Mouse (Mus musculus) frontal cortex, postnatal 10 days (tissue): ENCODE measurements around the gene Nfix.

Experiments
- DNase-seq, 2 experiments: peaks; one replicate each; pipeline ENCODE4 v3.0.0; 2022; ENCODE audit warnings: low spot score in 2 of 2, mixed read lengths in 1 of 2

The Nfix gene

DNA sequence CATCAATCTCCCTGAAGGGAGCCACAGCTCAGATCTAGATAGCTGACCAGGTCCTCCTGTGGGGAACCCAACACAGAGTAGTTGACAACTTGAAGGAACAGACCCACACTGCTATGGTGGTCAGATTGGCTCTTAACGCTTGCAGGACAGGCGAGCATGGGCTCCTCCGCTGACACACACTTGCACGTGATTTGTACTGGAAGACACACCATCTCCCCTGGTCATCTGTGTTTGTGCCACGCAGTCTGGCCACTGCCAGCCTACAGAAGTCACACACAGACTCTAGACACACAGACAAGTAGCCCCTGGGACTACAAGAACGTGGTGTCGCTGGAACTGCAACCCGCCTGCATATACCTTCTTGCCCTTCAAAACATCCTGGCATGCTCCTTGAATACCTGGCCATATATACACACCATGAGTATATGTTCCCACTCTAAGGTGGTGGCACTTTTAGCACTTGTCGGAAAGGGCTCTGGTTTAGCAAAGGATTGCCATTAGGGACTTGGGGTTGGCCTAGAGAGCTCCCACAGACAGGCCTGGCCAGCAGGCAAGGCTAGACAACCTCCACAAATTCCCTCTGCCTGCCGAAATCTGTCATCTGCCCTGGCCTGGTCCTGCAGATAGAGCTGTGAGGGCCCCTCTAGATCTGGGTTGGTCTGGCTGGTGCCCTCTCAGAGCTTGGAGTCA, 1.6 kb downstream of the Nfix start:
- DNase-seq: no peak

DNA sequence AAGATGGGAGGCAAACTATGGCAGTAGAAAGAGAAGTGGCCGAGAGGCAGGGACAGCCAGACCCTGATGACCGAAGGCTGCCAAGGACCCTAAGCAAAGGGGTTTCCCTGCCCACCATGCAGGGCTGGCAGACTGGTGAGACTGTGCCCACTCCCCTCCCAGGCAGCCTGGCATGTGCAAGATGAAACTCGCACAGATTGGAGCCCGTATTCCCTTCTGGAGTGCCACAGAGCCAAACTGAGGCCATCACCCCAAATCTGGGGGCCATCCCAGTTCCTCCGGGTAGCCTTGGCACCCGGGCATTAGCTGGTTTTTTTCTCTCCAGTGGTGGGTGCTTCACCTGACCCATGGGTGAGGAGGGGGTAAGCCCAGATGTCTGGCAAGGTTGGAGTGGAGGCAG, 2.2 kb downstream of the Nfix start:
- DNase-seq: no peak

DNA sequence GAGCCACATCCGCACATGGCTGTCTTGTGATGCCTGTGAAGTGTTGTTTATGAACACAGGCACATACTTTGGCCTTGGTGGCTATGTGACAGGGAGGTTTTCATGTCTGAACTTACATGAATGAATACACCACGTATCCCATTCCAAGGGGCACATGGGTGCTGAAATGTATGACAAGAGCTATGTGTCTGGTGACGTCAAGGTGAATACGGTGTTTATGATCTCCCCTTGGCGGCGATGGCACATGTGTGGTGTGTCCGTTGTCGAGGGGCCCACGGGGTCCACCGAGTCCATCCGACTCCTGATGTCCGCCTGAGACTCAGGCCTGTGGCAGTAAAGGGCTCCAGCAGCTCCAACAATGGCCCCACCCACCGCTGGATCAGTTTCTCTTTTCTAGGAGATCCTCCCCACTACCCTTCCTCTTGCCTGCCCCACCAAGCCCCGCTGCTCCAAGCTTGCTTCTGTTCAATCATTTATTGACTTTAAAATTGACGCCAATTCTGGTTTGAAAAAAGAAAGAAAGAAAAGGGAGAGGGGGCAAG, 2.8 kb downstream of the Nfix start:
- no peak for DNase-seq

DNA sequence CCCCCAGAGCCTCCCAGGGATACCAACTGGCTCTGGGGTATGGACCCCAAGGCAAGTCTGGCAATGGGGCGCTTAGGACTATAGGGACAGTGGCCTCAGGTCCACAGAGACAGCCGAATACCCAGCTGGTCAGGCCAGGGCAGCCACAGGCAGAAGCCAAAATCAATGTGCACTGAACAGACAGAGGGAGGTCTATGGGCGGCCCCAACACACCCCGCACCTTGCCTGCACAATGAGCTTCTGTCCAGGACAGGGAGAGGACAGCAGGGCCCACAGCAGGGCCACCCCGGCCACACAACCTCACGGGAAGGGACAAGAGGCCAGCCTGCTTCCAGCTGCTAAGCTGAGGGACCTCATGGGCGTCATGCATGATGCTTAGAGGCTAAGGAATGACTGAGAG, 5.7 kb downstream of the Nfix start:
- no peak for DNase-seq

DNA sequence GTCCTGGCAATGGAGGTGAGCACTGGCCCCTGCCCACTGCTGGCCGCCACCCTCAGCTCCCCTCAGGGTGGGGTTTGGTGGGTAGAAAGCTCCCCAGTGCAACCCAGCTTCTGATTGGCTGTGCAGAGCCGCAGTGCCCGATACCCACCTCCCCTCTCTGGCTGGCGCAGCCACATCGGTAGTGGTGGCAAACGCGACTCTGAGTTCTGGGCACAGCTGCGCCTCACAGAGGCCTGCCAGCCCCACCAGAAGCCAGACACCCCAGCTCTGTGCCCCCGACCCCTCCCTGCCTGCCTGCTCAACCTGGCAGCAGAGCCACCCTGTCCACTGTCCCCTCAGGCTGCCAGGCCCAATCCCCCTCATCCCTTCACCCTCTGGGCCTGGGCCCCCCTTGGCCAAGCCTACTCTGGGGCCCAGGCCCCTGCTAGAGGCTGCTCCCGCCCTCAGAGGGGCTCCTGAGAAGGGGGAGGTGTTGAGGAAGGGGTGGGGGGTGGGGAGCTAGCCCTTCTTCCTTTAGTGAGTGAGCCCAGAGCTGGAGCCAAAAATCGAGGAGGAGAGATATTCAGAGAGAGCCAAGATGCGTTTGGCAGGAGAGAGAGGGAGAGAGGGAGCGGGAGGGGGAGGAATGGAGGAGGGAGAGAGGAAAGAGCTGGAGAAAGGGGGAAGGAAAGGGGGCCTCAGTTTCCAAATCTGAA, 6.2 kb downstream of the Nfix start:
- DNase-seq: peak in 1 of 2 experiments; percentile 70

DNA sequence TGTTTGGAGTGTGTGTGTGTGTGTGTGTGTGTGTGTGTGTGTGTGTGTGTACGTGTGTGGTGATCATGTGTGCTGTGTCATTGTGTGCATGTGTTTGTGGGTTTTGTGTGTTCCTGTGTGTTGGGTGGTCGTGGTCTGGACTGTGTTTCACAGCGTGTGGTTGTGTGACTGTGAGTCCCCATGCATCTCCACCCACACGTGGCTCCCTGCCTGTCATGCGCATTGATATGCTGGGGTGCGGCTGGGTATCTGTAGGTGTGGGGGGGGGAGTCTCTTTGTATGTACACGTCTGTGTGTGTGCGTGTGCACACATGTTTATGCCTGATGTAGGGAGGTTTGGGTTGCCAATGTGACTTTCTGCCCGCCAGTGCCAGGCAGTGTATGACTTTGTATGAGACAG, 7.0 kb downstream of the Nfix start:
- no peak for DNase-seq

DNA sequence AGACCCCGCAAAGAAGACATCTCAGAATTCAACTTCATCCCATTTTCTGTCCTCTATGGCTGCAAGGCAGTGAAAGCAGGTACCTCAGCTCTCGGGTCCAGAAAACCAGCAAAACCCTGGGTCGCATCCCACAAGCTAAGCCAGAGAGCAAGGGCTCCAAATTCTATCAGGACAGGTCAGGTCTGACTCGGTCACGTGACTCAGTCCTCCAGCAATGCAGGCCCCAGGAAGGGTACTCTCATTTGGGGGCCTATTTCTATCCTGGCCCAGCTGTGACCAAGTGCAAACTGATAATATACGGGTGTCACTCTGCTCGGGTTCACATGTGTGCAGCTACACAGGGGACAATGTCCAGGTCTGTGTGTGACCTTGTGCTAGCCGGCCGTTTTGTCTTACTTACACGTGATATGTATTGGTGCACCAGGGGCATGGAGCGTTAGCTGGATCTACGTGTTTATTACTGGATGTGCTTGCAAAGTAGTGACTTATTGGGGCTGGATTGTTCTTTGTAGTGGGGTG, 7.7 kb downstream of the Nfix start:
- DNase-seq: no peak

DNA sequence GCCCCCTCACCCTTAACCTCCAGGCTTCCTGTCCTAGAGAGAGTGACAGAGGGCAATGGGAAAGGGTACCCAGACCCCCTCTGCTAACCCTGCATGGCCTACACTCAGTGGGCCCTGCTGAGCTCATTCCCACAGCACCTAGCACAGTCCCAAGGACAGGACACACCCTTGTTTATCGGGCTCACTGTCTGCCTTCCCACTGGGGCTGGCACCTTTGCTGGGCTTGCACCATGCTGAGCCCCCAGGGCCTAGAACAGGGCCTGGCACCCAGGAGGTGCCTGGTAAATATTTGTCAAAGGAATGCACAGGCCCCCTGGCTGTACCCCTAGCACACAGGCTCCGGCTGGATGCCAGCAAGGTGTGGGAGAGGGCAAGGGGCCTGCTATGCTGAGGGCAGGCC, 9.6 kb downstream of the Nfix start:
- DNase-seq: no peak

DNA sequence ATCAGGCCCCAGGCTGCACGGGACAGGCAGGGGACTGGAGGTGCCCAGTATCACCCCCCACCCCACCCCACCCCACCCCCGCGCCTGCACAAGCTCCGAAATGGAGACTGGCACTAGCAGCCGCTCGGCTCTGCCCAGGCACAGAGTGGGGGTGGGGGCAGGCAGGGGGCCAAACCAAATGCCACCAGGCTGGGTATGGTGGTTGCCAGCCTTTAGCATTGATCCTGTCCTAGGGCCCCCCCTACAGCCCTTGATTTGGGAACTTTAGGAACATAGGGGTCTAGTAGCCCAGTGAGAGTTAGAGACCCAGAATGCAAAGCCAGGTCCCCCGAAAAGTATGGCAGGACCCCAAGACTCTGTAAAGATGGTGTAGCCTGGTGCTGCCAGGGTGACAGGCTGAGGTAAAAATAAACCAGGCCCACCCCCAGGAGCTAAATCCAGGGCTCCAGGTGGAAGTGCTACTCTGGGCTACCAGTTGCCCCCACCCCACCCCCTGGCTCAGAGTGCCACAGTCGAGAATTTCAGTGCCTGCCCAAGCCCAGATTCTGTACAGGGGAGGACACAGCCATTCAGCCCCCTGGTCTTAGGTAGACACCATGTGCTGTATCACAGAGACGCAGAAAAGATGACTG, 10.2 kb downstream of the Nfix start:
- DNase-seq: no peak

DNA sequence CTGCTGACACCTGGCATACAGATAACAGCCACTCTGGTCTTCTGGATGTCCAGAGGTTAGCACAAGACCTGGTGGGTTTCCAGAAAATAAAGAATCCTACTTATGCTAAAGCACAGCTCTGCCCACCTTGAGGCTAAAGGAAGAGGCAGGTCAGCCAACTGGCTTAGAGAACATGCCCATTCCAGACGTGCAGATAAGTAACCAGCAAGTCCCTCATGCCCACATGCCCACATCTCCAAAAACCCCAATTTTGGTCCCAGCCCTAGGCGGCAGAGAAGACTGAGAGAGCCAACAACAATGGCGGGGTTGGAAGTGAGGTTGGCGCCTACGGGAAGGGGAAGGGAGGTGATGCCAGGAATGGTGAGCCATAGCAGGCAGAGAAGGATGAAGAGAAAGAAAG, 10.8 kb downstream of the Nfix start:
- no peak for DNase-seq

DNA sequence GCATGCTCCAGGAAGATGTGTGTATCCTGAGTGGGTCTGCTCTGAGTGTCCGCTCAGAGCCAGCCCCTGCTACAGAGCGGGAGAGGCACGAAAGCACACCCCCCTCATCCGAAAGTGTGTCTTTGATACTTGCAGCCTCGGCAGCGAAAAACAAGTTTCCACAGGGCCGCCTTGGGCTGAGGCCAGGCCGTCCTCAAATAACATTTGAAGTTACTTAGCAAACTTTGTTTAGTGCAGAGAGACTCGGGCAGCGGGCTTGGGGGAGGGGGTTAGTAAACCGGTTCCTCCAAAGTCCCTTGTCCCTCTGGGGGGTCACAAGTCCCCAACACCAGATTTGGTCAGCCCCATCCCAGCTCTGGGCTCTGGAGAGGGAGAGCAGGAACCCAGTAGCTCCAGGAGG, 11.2 kb downstream of the Nfix start:
- DNase-seq: no peak

DNA sequence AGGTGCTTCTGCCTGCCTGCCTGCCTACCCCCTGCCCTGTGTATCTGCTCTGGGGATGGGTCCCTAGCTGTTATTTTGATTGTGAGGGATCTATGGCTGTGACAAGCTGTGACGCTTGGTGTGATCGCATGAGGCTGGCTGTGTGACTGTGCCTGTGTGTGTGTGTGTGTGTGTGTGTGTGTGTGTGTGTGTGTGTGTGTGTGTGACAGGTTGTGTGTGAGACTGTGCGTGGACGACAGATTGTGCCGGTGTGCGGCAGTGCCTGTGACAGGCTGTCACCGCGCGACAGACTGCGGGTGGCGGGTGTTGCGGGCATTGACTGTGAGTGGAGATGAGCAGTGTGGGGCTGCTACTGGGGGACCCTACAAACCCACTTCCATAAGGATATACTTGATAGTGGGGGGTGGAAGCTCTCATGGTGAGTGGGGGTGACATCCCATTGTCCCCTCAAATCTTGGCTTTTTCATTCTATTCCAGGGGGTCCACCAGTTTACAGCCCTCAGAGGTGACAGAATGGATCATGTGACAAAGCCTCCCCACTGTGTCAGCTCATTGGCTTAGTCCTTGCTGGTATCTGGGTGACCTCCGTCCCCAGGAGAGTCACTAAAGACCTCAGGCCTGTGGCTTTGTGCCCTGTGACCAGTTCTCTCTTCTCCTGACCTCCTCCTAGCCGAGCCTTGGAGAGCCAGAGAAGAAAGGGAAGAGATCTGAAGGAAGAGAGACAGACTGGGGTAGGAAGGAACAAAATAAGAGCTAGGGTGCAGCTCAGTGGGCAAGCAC, 12.4 kb downstream of the Nfix start:
- no peak for DNase-seq

DNA sequence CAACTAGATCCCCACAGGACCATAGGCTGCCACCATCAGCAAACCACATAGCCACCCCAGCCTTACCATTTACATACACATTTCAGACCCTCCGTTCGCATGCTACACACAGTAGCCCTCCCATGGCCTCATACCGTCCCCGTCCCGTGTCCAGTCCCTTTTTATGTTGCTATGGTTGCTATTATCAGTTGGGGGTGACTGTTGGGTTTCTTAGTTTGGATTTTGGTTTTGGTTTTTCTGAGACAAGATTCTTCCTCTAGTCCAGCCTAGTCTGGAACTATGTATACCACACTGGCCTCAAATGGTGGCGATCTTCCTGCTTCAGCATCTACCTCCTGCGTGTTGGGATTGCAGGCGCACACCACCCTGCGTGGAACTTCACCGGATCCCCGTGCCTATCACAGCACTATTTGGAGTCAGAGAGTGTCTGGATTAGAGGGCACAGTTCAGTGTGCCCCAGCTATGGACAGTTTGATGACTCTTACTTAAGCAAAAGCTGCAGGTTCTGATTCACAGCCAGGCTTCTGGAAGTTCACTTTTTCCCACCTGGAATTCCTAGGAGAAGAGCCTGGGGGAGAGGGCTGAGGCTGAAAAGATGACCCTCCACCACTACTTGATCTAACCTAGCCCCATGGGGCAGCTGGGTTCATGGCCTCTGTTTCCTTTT, 13.2 kb downstream of the Nfix start:
- no peak for DNase-seq

DNA sequence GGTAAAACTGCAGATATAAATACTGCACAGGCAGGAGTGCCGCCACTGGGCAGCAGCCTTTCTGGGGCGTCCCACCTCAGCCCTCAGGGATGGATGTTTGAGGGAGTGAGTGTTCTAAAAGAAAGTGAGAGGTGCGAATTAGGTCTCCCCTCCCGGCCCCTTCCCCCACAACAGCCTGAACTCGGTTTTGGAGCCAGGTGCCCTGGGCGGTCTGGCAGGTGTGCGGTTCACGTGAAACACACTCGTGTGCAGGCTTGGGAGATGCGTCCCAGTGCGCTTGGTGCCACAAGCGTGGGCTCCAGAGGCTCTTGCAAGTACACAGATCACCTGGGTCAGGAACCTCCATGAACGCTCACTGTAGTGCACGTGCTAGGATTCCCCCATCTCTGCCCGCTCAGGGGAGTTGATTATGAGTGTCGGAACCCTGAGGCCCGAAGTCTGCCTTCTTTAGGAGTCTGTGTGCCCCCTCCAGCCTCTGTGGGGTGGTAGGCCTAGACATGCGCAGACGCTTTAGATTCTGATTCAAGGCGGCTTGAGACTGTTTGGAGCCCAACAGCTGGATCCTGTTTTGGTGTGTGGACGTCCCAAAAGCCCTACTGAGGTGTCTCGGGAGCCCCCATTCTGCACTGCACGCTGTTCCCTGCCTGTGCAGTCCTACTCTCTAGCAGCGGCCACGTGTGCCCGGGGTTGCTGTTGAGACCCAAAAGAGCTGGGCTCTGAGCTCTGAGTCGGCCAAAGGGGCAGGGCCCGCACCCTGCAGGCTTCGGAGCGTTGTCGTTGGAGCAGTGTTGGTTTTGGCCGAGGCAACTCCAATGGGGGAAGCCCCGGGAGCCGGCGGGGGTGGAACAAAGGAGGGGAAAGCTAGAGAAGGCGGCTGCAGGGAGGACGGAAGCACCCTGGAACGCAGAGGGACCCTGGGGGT, 14.1 kb downstream of the Nfix start:
- no peak for DNase-seq

DNA sequence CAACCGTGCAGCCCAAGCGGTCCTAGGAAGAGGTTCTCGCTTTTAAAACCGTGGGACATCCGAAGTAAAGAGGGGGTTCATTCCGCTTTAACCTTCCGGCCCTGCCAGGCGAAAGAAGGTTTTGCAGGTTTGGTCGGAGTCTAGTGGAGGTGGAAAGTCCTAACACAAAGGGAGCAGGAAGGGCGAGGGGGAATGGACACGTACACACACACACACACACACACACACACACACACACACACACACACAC, 14.7 kb downstream of the Nfix start:
- no peak for DNase-seq

DNA sequence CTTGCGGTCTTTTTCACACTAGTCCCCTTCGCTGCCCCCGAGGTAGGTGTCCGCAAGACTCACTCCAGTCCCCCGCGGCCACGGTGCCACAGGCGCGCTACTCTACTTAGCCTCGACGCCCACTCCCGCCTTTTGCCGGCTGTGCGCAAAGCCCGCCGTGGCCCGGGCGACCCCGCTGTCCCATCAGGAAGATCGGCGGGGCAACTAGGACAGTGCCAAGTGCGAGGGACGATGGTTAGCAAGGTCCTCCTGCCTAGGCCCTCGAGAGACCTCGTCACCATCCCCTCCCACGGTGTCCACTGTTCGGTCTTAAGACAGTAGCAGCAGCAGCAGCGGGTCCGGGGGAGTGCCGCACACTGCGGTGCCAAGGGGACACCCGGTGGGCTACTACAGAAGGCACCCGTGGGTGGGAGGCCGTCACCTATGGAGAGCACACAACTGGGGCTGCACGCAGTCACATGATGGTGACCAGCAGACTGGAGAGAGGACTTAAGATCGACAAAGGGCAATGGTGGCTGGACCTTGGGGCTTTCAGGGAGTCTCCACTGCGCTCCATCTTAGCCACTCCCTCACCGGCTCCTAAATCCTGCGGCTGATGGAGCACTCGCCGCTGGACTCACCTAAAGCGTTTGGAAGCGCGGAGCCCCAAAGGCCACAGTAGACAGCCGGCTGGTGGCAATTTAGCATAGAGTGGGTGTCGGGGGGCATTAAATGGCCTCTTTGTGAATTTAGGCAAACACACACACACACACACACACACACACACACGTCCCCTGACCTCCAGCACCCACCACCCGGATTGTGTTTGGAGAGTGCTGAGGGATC, 15.3 kb downstream of the Nfix start:
- no peak for DNase-seq

DNA sequence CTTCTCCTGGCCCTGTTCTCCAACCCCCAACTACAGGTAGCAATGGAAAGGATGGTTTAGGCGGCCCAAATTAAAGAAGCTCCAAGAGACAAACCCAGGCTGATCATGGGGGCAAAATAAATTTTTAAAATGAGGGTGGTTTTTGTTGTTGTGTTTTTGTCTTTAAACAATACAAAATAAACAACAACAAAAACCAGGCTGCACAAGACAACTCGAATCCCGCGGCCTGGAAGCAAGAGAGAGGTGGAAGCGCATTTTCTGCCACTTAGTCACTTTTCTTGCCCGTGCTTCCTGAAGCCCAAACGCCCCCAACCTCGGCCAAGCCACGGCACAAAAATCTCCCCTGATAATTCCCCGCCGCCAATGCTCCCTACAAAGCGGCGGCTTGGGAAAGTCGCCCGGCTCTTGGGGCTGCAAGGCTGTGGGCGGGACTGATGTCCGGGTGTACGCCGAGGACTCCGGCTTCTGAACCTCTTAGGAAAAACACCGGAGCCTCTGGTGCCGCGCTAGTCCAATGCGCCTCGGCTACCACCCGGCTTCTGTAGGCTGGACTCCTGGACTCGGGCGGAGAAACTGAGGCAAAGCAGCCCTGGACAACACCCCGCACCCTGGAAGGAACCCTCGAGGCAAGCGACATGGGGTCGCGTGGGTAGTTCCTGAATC, 16.1 kb downstream of the Nfix start:
- no peak for DNase-seq

DNA sequence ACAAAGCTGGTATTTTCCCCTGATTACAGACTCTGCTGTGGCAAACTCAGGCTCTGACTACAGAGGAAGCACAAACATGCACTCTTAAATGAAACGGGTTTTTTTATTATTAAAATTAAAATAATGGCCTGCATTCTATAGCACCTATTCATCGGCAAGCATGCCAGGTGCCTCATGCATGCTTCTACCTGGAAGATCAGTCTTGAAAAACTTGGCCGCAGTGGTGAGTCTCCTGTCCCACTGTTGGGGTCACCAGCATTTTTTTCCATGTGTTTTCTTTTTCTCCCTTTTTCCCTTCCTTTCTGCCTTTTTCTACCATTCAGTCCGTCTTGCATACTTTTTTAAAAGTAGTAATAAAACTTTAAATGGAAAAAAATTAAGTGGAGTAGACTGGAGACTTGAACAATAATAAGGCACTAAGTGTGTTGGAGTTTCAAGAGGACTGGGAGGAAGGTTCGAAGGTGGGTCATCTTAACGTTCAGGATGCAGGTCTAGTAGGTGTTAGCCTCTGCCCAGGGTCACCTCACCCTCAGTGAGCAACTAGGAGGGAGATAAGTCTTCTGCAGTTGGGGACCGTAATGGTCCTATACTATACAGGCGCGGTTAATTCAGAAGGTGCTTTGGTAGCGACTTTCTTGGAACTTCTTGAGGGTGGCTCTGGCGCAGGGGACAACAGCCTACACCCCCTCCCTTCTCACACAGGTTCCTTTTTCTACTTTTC, 16.8 kb downstream of the Nfix start:
- no peak for DNase-seq

DNA sequence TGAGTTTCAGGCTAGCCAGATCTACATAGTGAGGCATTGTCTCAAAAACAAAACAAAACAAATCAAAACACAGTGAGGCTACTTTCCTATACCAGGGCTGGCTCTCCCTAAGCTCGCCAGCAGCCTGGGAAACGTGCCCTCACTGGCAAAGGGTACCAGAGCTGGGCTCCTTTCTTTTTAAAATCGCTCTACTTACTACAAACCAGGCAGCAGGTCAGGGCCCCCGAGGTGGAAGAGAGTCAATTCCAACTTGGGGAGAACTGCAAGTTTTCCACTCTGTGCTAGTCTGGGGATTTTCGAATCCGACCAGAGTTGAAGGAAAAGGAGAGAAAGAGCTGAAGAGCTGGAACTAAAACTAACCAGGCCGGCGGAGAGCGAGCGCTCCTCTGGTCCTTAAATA, 17.5 kb downstream of the Nfix start:
- DNase-seq: no peak
